Mouse (Mus musculus): ENCODE data around the gene Il17rc. TPM values are rescaled to one million over a fixed set of nuclear protein-coding genes. Genes with fewer than 3 reads are reported as not detected.

The Il17rc gene
- 27.3 TPM for polyA plus RNA-seq (2014; fragmentation: Illumina TruSeq; extraction: RNeasy Lipid Tissue Mini Kit (QIAGEN cat#74804); ENCODE audit: insufficient read depth, low read depth, low replicate concordance)

DNA sequence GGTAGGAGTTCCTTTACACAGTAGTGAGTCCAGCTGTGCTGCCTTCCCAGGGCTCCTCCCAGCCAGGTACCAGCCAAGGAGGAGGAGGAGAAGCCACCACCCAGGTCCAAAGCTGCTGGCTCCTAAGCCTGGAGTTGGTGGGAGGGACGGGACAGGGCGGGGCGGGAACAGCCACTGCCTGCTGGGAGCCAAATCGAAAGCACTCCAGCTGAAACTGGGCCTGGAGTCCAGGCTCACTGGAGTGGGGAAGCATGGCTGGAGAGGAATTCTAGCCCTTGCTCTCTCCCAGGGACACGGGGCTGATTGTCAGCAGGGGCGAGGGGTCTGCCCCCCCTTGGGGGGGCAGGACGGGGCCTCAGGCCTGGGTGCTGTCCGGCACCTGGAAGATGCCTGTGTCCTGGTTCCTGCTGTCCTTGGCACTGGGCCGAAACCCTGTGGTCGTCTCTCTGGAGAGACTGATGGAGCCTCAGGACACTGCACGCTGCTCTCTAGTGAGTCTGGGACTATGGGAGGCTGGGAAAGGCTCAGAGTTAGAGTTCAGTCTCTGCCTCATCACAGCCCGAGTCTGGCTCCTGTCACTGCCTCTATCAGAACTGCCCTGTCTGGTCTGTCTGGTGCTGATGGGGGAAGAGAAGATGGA, at the start of gene Il17rc:
Gene Il17rc, plus strand, starts transcription at position 131 of the 640 bp plus-strand sequence.

DNA sequence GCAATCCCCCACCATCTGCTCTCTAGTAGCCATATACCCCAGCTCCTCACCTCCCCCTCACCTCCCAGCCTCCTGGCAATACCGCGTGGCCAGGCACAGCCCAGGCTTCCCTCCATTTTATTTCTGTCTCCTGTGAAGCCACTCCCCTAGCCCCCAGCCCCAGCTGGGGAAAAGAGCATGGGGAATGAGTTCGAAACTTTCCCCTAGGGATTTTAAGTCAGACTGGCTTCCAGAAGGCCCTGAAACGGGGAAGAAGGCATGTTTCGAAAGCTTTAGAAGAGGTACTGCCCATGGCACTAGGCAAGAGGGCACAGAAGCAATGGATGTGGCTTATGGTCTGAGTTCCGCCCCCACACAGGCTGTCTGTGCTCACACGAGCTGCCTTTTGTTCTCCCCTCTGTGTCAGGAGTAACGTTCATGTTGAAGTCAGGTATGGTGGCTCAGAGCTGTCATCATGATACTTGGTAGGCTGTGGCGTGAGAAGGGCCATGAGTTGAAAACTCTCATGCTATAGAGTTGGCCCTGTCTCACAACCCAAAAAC, 35.5 kb upstream of the Il17rc start, which contains the start of gene Cidec:
Gene Cidec, minus strand, starts transcription at position 97 of the 542 bp plus-strand sequence.

DNA sequence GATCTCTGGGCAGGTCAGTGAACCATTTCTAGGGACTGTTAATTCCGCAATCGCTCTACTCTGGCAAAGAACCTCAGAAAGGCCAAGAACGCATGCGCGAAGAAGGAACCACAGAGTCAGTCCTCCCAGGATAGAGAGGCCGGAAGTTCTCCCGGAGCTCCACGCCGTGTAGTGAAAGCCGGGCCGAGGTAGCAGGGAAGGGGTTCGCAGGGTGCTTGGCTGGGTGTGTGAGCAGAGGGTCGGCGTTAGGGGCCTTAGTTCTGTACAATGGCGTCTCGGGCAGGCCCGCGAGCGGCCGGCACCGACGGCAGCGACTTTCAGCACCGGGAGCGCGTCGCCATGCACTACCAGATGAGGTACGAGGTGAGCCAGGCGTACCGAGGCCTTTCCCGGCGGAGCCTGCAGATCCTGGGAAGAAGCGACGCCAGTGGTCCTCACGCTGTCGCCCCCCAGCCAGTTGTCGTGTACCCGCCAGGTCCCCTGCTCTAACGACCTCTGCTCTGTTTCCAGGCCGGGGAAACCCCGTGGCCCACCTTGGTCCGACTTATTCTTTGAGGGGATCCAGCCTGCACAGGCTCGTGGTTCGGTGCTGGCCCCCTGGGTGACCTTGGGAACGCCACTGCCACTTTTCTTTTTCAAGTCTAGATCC, 28.7 kb upstream of the Il17rc start, which contains the start of gene Jagn1:
Gene Jagn1, plus strand, starts transcription at position 128 of the 649 bp plus-strand sequence.

DNA sequence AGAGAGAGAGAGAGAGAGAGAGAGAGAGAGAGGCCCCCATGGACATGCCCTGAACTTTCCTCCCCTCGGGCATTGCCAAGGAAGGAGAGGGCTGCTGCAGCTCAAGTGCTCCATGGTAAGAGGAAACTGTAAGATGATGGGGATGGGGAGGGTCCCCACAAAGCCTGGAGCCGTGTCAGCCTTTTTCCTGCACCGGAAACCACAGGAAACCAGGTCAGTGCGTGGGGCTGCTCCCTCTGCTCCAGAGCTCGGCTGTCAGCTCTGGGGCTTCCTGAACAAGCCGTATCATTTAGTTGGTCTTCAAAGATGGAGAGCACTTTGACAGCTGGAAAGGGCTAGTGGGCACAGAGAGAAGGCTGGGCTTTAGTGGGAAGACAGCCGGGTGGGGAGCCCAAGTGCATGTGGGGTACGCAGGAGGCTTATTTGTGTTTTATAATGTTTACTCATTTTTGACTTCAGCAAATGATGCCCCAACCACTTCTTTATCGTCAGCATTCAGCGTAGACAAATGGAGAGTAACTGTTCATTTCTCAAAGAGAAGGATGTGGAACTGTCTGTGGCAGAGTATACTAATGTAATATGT, 13.2 kb upstream of the Il17rc start, which contains the start of gene Il17re:
Gene Il17re, plus strand, starts transcription at position 533 of the 583 bp plus-strand sequence.

DNA sequence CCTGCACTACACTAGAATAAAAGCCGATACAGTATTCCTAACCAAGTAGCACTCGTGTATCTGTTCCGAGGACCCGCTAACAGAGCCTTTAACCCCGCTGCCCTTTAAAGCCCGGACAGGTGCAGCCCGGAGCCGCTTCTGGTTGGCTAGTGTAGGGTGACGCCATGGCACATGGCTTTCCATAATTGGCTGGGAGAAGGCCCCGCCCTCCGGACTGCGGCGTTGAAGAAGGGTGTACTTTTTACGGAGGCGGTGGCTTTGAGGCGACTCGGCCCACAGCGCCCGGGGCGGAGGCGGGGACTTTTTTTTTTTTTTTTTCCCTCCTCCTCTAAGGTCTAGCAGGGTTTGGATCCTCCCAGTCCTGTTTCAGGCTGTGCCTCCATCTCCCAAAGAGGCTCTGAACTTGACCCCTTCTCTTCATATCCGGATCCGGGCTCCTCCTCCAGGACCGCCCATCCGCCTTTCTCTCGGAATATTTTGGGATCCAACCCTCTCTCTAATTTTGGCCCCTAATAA, 11.9 kb downstream of the Il17rc start, which contains the start of gene Creld1:
Gene Creld1, plus strand, starts transcription at position 198 of the 516 bp plus-strand sequence.

DNA sequence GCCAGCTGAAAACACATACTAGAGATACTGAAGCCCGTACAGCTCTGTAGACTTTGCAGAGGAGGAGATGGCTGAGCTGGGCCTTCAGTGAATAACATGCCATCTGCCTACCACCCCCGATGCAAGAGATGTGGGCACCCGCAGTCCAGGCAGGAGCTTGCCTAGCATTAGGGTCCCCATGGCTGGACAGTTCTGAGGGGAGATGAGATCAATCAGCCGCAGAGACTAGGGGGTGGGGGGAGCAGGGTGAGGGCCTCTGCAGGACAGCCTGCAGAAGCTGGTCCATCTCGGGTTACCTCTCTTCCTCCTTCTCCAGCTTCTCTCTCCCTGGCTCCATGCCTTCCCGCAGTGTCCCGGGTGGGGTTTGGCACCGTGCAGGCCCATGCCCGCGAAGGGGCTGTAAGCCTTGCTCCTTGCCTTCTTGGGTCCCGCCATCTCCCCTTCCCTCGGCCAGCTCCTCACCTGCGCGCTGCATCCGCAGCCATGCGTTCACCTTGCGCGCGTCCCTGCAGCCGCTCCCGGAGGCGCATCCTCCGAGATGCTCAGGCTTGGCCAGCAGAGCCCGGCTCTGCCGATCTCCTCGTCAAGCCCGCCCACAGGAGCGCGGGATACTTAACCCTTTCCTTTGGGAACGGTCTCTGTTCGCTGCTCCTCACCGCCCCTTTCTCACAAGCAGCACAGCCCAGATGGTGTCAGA, 30.3 kb downstream of the Il17rc start, which contains the start of gene Prrt3:
Gene Prrt3, minus strand, starts transcription at position 544 of the 697 bp plus-strand sequence.

DNA sequence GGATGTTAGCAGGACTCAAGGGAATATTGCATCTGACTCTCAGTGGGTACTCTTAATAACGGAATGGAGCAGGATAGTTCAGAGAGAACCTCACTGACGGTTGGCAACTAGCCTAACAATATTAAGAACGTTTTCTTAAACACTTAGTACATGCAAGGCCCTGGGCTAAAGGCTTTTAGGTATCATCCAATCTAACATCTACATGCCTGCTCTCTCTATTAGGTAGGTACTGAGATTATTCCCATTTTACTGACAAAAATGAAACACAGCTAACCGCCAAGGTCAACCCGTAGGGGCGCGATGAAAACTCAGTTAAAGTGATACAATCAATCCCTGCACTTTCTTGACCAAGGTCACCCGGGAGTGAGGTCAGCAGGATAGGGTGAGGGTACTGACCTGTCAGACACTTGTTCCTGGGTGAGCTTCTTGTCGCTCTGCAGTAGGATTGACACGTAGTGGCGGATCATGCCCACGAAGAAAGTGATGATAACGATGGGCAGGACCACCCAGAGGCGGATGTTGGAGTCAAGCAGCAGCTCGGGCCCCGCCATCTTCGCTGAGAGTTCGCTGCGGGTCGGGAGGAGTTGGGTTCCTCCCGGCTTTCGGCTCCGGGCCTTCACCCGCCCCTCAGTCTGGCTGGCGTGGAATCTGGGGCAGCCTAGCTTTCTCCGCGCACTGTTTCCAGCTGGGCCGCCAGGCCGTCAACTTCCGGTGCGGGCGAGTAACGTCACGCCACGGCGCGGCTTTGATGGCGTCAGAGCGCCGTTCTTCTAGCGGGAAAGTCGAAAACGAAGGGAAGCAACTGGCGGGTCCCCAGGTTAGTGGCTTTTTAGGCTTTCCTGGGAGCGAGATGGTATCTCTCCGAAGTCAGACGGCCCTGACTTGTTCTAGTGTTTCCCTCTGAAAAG, 60.0 kb downstream of the Il17rc start, which contains the start of the genes Emc3 and Fancd2:
Gene Emc3, minus strand, starts transcription at position 721 of the 908 bp plus-strand sequence.
Gene Fancd2, plus strand, starts transcription at position 751 of the 908 bp plus-strand sequence.

Other genes with a start within 250 kb of the Il17rc start
- gene Mtmr14, start 233.6 kb upstream of the Il17rc start, polyA plus RNA-seq (2014; fragmentation: Illumina TruSeq; extraction: RNeasy Lipid Tissue Mini Kit (QIAGEN cat#74804); ENCODE audit: insufficient read depth, low read depth, low replicate concordance): 19.0 TPM
- not detected for gene Cpne9, start 189.1 kb upstream of the Il17rc start, polyA plus RNA-seq (2014; fragmentation: Illumina TruSeq; extraction: RNeasy Lipid Tissue Mini Kit (QIAGEN cat#74804); ENCODE audit: insufficient read depth, low read depth, low replicate concordance)
- 9.6 TPM for gene Brpf1, start 164.3 kb upstream of the Il17rc start, polyA plus RNA-seq (2014; fragmentation: Illumina TruSeq; extraction: RNeasy Lipid Tissue Mini Kit (QIAGEN cat#74804); ENCODE audit: insufficient read depth, low read depth, low replicate concordance)
- 11.0 TPM for gene Ogg1, start 144.5 kb upstream of the Il17rc start, polyA plus RNA-seq (2014; fragmentation: Illumina TruSeq; extraction: RNeasy Lipid Tissue Mini Kit (QIAGEN cat#74804); ENCODE audit: insufficient read depth, low read depth, low replicate concordance)
- gene Camk1, start 127.4 kb upstream of the Il17rc start, polyA plus RNA-seq (2014; fragmentation: Illumina TruSeq; extraction: RNeasy Lipid Tissue Mini Kit (QIAGEN cat#74804); ENCODE audit: insufficient read depth, low read depth, low replicate concordance): 84.4 TPM
- 24.5 TPM for gene Tada3, start 93.5 kb upstream of the Il17rc start, polyA plus RNA-seq (2014; fragmentation: Illumina TruSeq; extraction: RNeasy Lipid Tissue Mini Kit (QIAGEN cat#74804); ENCODE audit: insufficient read depth, low read depth, low replicate concordance)
- gene Arpc4, start 93.3 kb upstream of the Il17rc start, polyA plus RNA-seq (2014; fragmentation: Illumina TruSeq; extraction: RNeasy Lipid Tissue Mini Kit (QIAGEN cat#74804); ENCODE audit: insufficient read depth, low read depth, low replicate concordance): 168 TPM
- 6.7 TPM for gene Ttll3, start 82.2 kb upstream of the Il17rc start, polyA plus RNA-seq (2014; fragmentation: Illumina TruSeq; extraction: RNeasy Lipid Tissue Mini Kit (QIAGEN cat#74804); ENCODE audit: insufficient read depth, low read depth, low replicate concordance)
- gene Rpusd3, start 52.1 kb upstream of the Il17rc start, polyA plus RNA-seq (2014; fragmentation: Illumina TruSeq; extraction: RNeasy Lipid Tissue Mini Kit (QIAGEN cat#74804); ENCODE audit: insufficient read depth, low read depth, low replicate concordance): 9.6 TPM
- 63.1 TPM for gene Cidec, start 35.7 kb upstream of the Il17rc start, polyA plus RNA-seq (2014; fragmentation: Illumina TruSeq; extraction: RNeasy Lipid Tissue Mini Kit (QIAGEN cat#74804); ENCODE audit: insufficient read depth, low read depth, low replicate concordance)
- 38.2 TPM for gene Jagn1, start 28.9 kb upstream of the Il17rc start, polyA plus RNA-seq (2014; fragmentation: Illumina TruSeq; extraction: RNeasy Lipid Tissue Mini Kit (QIAGEN cat#74804); ENCODE audit: insufficient read depth, low read depth, low replicate concordance)
- gene Il17re, start 12.9 kb upstream of the Il17rc start, polyA plus RNA-seq (2014; fragmentation: Illumina TruSeq; extraction: RNeasy Lipid Tissue Mini Kit (QIAGEN cat#74804); ENCODE audit: insufficient read depth, low read depth, low replicate concordance): 8.9 TPM
- 27.6 TPM for gene Creld1, start 11.9 kb downstream of the Il17rc start, polyA plus RNA-seq (2014; fragmentation: Illumina TruSeq; extraction: RNeasy Lipid Tissue Mini Kit (QIAGEN cat#74804); ENCODE audit: insufficient read depth, low read depth, low replicate concordance)
- not detected for gene Prrt3, start 30.5 kb downstream of the Il17rc start, polyA plus RNA-seq (2014; fragmentation: Illumina TruSeq; extraction: RNeasy Lipid Tissue Mini Kit (QIAGEN cat#74804); ENCODE audit: insufficient read depth, low read depth, low replicate concordance)
- 62.9 TPM for gene Emc3, start 60.2 kb downstream of the Il17rc start, polyA plus RNA-seq (2014; fragmentation: Illumina TruSeq; extraction: RNeasy Lipid Tissue Mini Kit (QIAGEN cat#74804); ENCODE audit: insufficient read depth, low read depth, low replicate concordance)
- 0.34 TPM for gene Fancd2, start 60.3 kb downstream of the Il17rc start, polyA plus RNA-seq (2014; fragmentation: Illumina TruSeq; extraction: RNeasy Lipid Tissue Mini Kit (QIAGEN cat#74804); ENCODE audit: insufficient read depth, low read depth, low replicate concordance)
- gene Fancd2os, start 129.3 kb downstream of the Il17rc start, polyA plus RNA-seq (2014; fragmentation: Illumina TruSeq; extraction: RNeasy Lipid Tissue Mini Kit (QIAGEN cat#74804); ENCODE audit: insufficient read depth, low read depth, low replicate concordance): not detected
- gene Brk1, start 133.3 kb downstream of the Il17rc start, polyA plus RNA-seq (2014; fragmentation: Illumina TruSeq; extraction: RNeasy Lipid Tissue Mini Kit (QIAGEN cat#74804); ENCODE audit: insufficient read depth, low read depth, low replicate concordance): 208 TPM
- gene Vhl, start 152.5 kb downstream of the Il17rc start, polyA plus RNA-seq (2014; fragmentation: Illumina TruSeq; extraction: RNeasy Lipid Tissue Mini Kit (QIAGEN cat#74804); ENCODE audit: insufficient read depth, low read depth, low replicate concordance): 16.4 TPM
- gene Irak2, start 167.0 kb downstream of the Il17rc start, polyA plus RNA-seq (2014; fragmentation: Illumina TruSeq; extraction: RNeasy Lipid Tissue Mini Kit (QIAGEN cat#74804); ENCODE audit: insufficient read depth, low read depth, low replicate concordance): 28.6 TPM
- gene Tatdn2, start 225.6 kb downstream of the Il17rc start, polyA plus RNA-seq (2014; fragmentation: Illumina TruSeq; extraction: RNeasy Lipid Tissue Mini Kit (QIAGEN cat#74804); ENCODE audit: insufficient read depth, low read depth, low replicate concordance): 19.1 TPM
- 5.0 TPM for gene Ghrl, start 248.5 kb downstream of the Il17rc start, polyA plus RNA-seq (2014; fragmentation: Illumina TruSeq; extraction: RNeasy Lipid Tissue Mini Kit (QIAGEN cat#74804); ENCODE audit: insufficient read depth, low read depth, low replicate concordance)

Measured in lung, adult 10 weeks (tissue).